Mouse (Mus musculus): ENCODE data around the gene Lrrn4cl.
"Not testable (repeated sequence)": the region's sequence is repeated elsewhere in the genome, so short reads cannot be mapped to it uniquely, and the experiment has no call there.

Lrrn4cl gene

GRCm38 (mm10) chr19:8880311-8881033 lies 29.9 kb downstream of the Lrrn4cl start, which contains the start of gene Uqcc3:
TSS of gene Uqcc3 (minus strand) at chr19:8880923.
- peak; percentile 86 to 89 for DNase-seq (ENCODE audit: low spot score in 2 of 2)

- no peak for DNase-seq (ENCODE audit: low spot score in 2 of 2)
Observed at GRCm38 (mm10) chr19:8881034-8881392, 30.4 kb downstream of the Lrrn4cl start.

- DNase-seq (ENCODE audit: low spot score in 2 of 2): no peak
Observed at GRCm38 (mm10) chr19:8883616-8884015, 33.0 kb downstream of the Lrrn4cl start, which contains the start of the genes Lbhd1 and Gm49403. TSS of gene Lbhd1 (plus strand) at chr19:8883732. TSS of gene Gm49403 (plus strand) at chr19:8883930.

- no peak for DNase-seq (ENCODE audit: low spot score in 2 of 2)
Observed at GRCm38 (mm10) chr19:8886916-8887584, 36.5 kb downstream of the Lrrn4cl start.

GRCm38 (mm10) chr19:8887585-8888463 lies 37.3 kb downstream of the Lrrn4cl start:
- no peak for DNase-seq (ENCODE audit: low spot score in 2 of 2)

GRCm38 (mm10) chr19:8888511-8889385 lies 38.2 kb downstream of the Lrrn4cl start, which contains the start of the genes 1810009A15Rik and Gm49416:
TSS of gene 1810009A15Rik (plus strand) at chr19:8888853.
TSS of gene Gm49416 (plus strand) at chr19:8888926.
- DNase-seq (ENCODE audit: low spot score in 2 of 2): peak; percentile 92 to 93

GRCm38 (mm10) chr19:8892829-8893766 lies 42.5 kb downstream of the Lrrn4cl start, which contains the start of gene Ints5:
TSS of gene Ints5 (plus strand) at chr19:8893005.
- DNase-seq (ENCODE audit: low spot score in 2 of 2): peak; percentile 88 to 90

- DNase-seq (ENCODE audit: low spot score in 2 of 2): no peak
Observed at GRCm38 (mm10) chr19:8895397-8895960, 44.9 kb downstream of the Lrrn4cl start.

- DNase-seq (ENCODE audit: low spot score in 2 of 2): not testable (repeated sequence)
Observed at GRCm38 (mm10) chr19:8896231-8896630, 45.7 kb downstream of the Lrrn4cl start.

GRCm38 (mm10) chr19:8897211-8897864 lies 46.8 kb downstream of the Lrrn4cl start:
- peak; percentile 35 to 42 for DNase-seq (ENCODE audit: low spot score in 2 of 2)

GRCm38 (mm10) chr19:8897865-8898495 lies 47.4 kb downstream of the Lrrn4cl start, which contains the start of gene Ganab:
TSS of gene Ganab (plus strand) at chr19:8898071.
- peak; percentile 96 to 97 for DNase-seq (ENCODE audit: low spot score in 2 of 2)

GRCm38 (mm10) chr19:8898576-8898975 lies 48.0 kb downstream of the Lrrn4cl start:
- no peak for DNase-seq (ENCODE audit: low spot score in 2 of 2)

GRCm38 (mm10) chr19:8899079-8899478 lies 48.5 kb downstream of the Lrrn4cl start:
- no peak for DNase-seq (ENCODE audit: low spot score in 2 of 2)

GRCm38 (mm10) chr19:8903412-8903811 lies 52.8 kb downstream of the Lrrn4cl start:
- DNase-seq (ENCODE audit: low spot score in 2 of 2): no peak
